Mouse (Mus musculus) right cerebral cortex, postnatal 36 days (tissue): ENCODE results near the gene Evc2.

Source experiments
- DNase-seq, 2 experiments: peaks; one replicate each; pipeline ENCODE4 v3.0.0; 2022; ENCODE audit warnings: low spot score in 2 of 2, mixed read lengths in 1 of 2

Evc2 gene

GRCm38 (mm10) chr5:37365751-37366150 is 27.5 kb downstream of the Evc2 start:
- DNase-seq: no peak

- no peak for DNase-seq
Measured at GRCm38 (mm10) chr5:37368796-37369195, 30.5 kb downstream of the Evc2 start.

GRCm38 (mm10) chr5:37377376-37377775 is 39.1 kb downstream of the Evc2 start:
- DNase-seq: no peak

- no peak for DNase-seq
Measured at GRCm38 (mm10) chr5:37380641-37381040, 42.3 kb downstream of the Evc2 start.

- no peak for DNase-seq
Measured at GRCm38 (mm10) chr5:37383570-37383969, 45.3 kb downstream of the Evc2 start.

GRCm38 (mm10) chr5:37388646-37389045 is 50.3 kb downstream of the Evc2 start:
- DNase-seq: no peak

GRCm38 (mm10) chr5:37389808-37390495 is 51.7 kb downstream of the Evc2 start:
- DNase-seq: no peak

- DNase-seq: no peak
Measured at GRCm38 (mm10) chr5:37390923-37391322, 52.6 kb downstream of the Evc2 start.

GRCm38 (mm10) chr5:37391901-37392300 is 53.6 kb downstream of the Evc2 start:
- no peak for DNase-seq

- DNase-seq: no peak
Measured at GRCm38 (mm10) chr5:37395172-37396030, 57.1 kb downstream of the Evc2 start.

- DNase-seq: no peak
Measured at GRCm38 (mm10) chr5:37419028-37419427, 80.7 kb downstream of the Evc2 start.

GRCm38 (mm10) chr5:37427210-37427609 is 88.9 kb downstream of the Evc2 start:
- DNase-seq: no peak

- DNase-seq: no peak
Measured at GRCm38 (mm10) chr5:37435417-37435816, 97.1 kb downstream of the Evc2 start.

GRCm38 (mm10) chr5:37442767-37443166 is 104.5 kb downstream of the Evc2 start:
- no peak for DNase-seq

GRCm38 (mm10) chr5:37447546-37447945 is 109.2 kb downstream of the Evc2 start:
- DNase-seq: no peak

- DNase-seq: no peak
Measured at GRCm38 (mm10) chr5:37456590-37456989, 118.3 kb downstream of the Evc2 start.

GRCm38 (mm10) chr5:37457191-37457590 is 118.9 kb downstream of the Evc2 start:
- no peak for DNase-seq

- no peak for DNase-seq
Measured at GRCm38 (mm10) chr5:37457831-37458230, 119.5 kb downstream of the Evc2 start.

- no peak for DNase-seq
Measured at GRCm38 (mm10) chr5:37458236-37458635, 119.9 kb downstream of the Evc2 start.

- DNase-seq: peak in 1 of 2 experiments; percentile 9
Measured at GRCm38 (mm10) chr5:37465461-37465860, 127.2 kb downstream of the Evc2 start.

GRCm38 (mm10) chr5:37467646-37468045 is 129.3 kb downstream of the Evc2 start:
- no peak for DNase-seq

- no peak for DNase-seq
Measured at GRCm38 (mm10) chr5:37469031-37469430, 130.7 kb downstream of the Evc2 start.

- DNase-seq: no peak
Measured at GRCm38 (mm10) chr5:37471584-37471983, 133.3 kb downstream of the Evc2 start.
